Comparison of ENCODE assay signal across 8 mouse cellular contexts in genomic region chr11:114668741-114669623, GRCm38 (mm10). TPM values are rescaled to one million over a fixed set of nuclear protein-coding genes. Genes with fewer than 3 reads are reported as not detected.
DNase-seq lines count a peak whose midpoint lies in the region; ATAC-seq lines count a peak whose summit lies in the region.

No protein-coding gene starts in this region.

- ATAC-seq in inflammation-experienced regulatory T-cells, adult 6 months = peak; percentile 69
- ATAC-seq in megakaryocyte progenitor cell, adult 5-6 weeks (replicated peaks; ENCODE audit: poor library complexity) = peak; percentile 61

- DNase-seq in adrenal gland, adult 18-20 months (ENCODE audit: low spot score in 2 of 2) = peak; percentile 64 to 66
- peak; percentile 85 for DNase-seq in embryo, embryonic 11 days
- DNase-seq in gastrocnemius, postnatal 14 days = peak; percentile 84
- peak; percentile 84 to 93 for DNase-seq in left cerebral cortex, postnatal 14 days (ENCODE audit: low spot score in 2 of 2)
- DNase-seq in right cerebral cortex, postnatal 36 days (ENCODE audit: low spot score in 2 of 2) = peak; percentile 72 to 73
- DNase-seq in urinary bladder, postnatal 36 days (ENCODE audit: low spot score in 2 of 2) = peak; percentile 65 to 73

- intact Hi-C loops in gastrocnemius, postnatal 14 days (cut with DNase I; ENCODE audit: low total_unique reads) = no loop called here
- intact Hi-C loops in left cerebral cortex, postnatal 14 days (cut with DNase I) = no loop called here

RNA-seq across cellular contexts. Expression of gene Rpl38, which starts 0.7 kb away (rescaled TPM):
- 1,000 to 10,000 TPM; 1,092 to 1,268 TPM for total RNA-seq in adrenal gland, adult 18-20 months (2021)
- 100 to 1,000 TPM; 832 to 884 TPM for total RNA-seq in gastrocnemius, postnatal 14 days (2021)
- polyA plus RNA-seq in inflammation-experienced regulatory T-cells, adult 6 months (2017; shearing (Covaris generic)) = 1,000 to 10,000 TPM in 2 of 3 experiments, 100 to 1,000 TPM in 1; 884 to 1,360 (median 1,230) TPM
- total RNA-seq in left cerebral cortex, postnatal 14 days (2021) = 100 to 1,000 TPM; 737 to 799 TPM
- total RNA-seq in megakaryocyte progenitor cell, adult 5-6 weeks (2015) = 1,088 and 1,176 TPM in 2 replicates
- 3,319 and 5,175 TPM in 2 replicates for total RNA-seq in megakaryocyte progenitor cell, adult 5-6 weeks (2017)

RNA-seq across cellular contexts. Expression of gene Ttyh2, which starts 6.2 kb away (rescaled TPM):
- total RNA-seq in adrenal gland, adult 18-20 months (2021) = 10 to 100 TPM; 46.0 to 94.2 TPM
- total RNA-seq in gastrocnemius, postnatal 14 days (2021) = 10 to 100 TPM; 32.9 to 48.2 TPM
- 1 to 10 TPM; 2.4 to 3.6 (median 3.4) TPM for polyA plus RNA-seq in inflammation-experienced regulatory T-cells, adult 6 months (2017; shearing (Covaris generic))
- total RNA-seq in left cerebral cortex, postnatal 14 days (2021) = 10 to 100 TPM; 24.0 to 24.6 TPM
- 3.1 and 4.0 TPM in 2 replicates for total RNA-seq in megakaryocyte progenitor cell, adult 5-6 weeks (2015)
- 4.4 and 5.9 TPM in 2 replicates for total RNA-seq in megakaryocyte progenitor cell, adult 5-6 weeks (2017)

RNA-seq across cellular contexts. Expression of gene Dnaic2, which starts 58.2 kb away (rescaled TPM):
- total RNA-seq in adrenal gland, adult 18-20 months (2021) = under 1 TPM; 0.19 to 0.50 TPM
- total RNA-seq in gastrocnemius, postnatal 14 days (2021) = under 1 TPM; 0.49 to 0.68 TPM
- polyA plus RNA-seq in inflammation-experienced regulatory T-cells, adult 6 months (2017; shearing (Covaris generic)) = not detected
- total RNA-seq in left cerebral cortex, postnatal 14 days (2021) = 1 to 10 TPM in 1 of 2 experiments, under 1 TPM in 1; 0.99 to 1.8 TPM
- total RNA-seq in megakaryocyte progenitor cell, adult 5-6 weeks (2015) = not detected in 2 replicates
- not detected in 2 replicates for total RNA-seq in megakaryocyte progenitor cell, adult 5-6 weeks (2017)

Comparison
In these comparisons a context has a peak if more than half of its experiments do, and no peak if none do; other contexts are left out.
1. Peak in every context shown above with its lines: DNase-seq and ATAC-seq.